ENCODE assay signal across 27 mouse cellular contexts in genomic region chr2:179931741-179932140, GRCm38 (mm10). TPM values are rescaled to one million over a fixed set of nuclear protein-coding genes. Genes with fewer than 3 reads are reported as not detected.
DNase-seq lines count a peak whose midpoint lies in the region; ATAC-seq and TF ChIP-seq lines count a peak whose summit lies in the region.
"Had no signal": no experiment of that assay in that cellular context is flagged by ENCODE, and none has a peak within 500 bp of the region (broad histone marks: within the 10 kb centered on the region; RNA-seq: fewer than 3 reads in every experiment).

No protein-coding gene starts in this region.

- peaks cover 71% of the 10 kb centered on the region for H3K36me3 ChIP-seq in kidney, embryonic 15.5 days

- no peaks in the 10 kb centered on the region for H3K27me3 ChIP-seq in kidney, embryonic 15.5 days
- H3K27me3 ChIP-seq: embryonic facial prominence, embryonic 13.5 days; heart, embryonic 13.5 days; intestine, embryonic 15.5 days; stomach, embryonic 15.5 days had no signal

- no peak for TF ChIP-seq CTCF in brain, embryonic 14.5 days (IDR thresholded peaks at IDR 0.05; ENCODE audit: borderline replicate concordance, extremely low read depth, insufficient read depth, insufficient read length)

- H3K9ac ChIP-seq in kidney, embryonic 15.5 days: no peak overlapping the region
- H3K9ac ChIP-seq: embryonic facial prominence, embryonic 13.5 days; forebrain, postnatal 0 days; heart, embryonic 13.5 days; intestine, embryonic 15.5 days; liver, embryonic 14.5 days; stomach, embryonic 15.5 days had no signal

- no peak for TF ChIP-seq POLR2A in brain, embryonic 14.5 days (IDR thresholded peaks at IDR 0.05; ENCODE audit: borderline replicate concordance, extremely low read depth, insufficient read depth, insufficient read length, poor library complexity, severe bottlenecking)

- peak; percentile 52 to 64 for DNase-seq in cerebellum, postnatal 10 days
- DNase-seq in cerebellum, adult 8-10 months: no peak
- DNase-seq in gastrocnemius, postnatal 14 days: peak; percentile 36
- no peak for DNase-seq in gastrocnemius, adult 8-10 months (ENCODE audit: low spot score in 2 of 2)
- no peak for DNase-seq in kidney, adult 9 months
- DNase-seq in brain, embryonic 14.5 days (ENCODE audit: low read depth): peak; percentile 3
- DNase-seq in lung, postnatal 10 days: no peak
- DNase-seq: adrenal gland, postnatal 14 days; forebrain, postnatal 0 days; heart, postnatal 10 days; kidney, adult 2 months; kidney, postnatal 25 days; liver; lung, adult 2 months; lung, postnatal 14 days; midbrain, embryonic 14.5 days; right cerebral cortex, postnatal 25 days had no signal

- H3K4me1 ChIP-seq in kidney, embryonic 15.5 days: peaks cover 7% of the 10 kb centered on the region; the same call in 1 of the 2 replicates
- H3K4me1 ChIP-seq: embryonic facial prominence, embryonic 13.5 days; intestine, embryonic 15.5 days; stomach, embryonic 15.5 days had no signal

- H3K4me2 ChIP-seq in kidney, embryonic 15.5 days: no peak overlapping the region
- H3K4me2 ChIP-seq: embryonic facial prominence, embryonic 13.5 days; heart, embryonic 13.5 days; intestine, embryonic 15.5 days; stomach, embryonic 15.5 days had no signal

- ATAC-seq in kidney, embryonic 15.5 days (replicated peaks; ENCODE audit: low FRiP score): 0 out of 2 replicates have a peak, but pooled peaks have one; percentile 8
- ATAC-seq: CD4-positive, CD25-positive, alpha-beta regulatory T cell, adult 4 months; forebrain, postnatal 0 days; hindbrain, postnatal 0 days; intestine, embryonic 15.5 days had no signal

- H3K4me3 ChIP-seq in kidney, embryonic 15.5 days (replicated peaks): no peak overlapping the region
- H3K4me3 ChIP-seq: embryonic facial prominence, embryonic 13.5 days; forebrain, embryonic 10.5 days; heart, embryonic 13.5 days; hindbrain, embryonic 10.5 days; intestine, embryonic 15.5 days; stomach, embryonic 15.5 days had no signal

- WGBS in kidney, embryonic 15.5 days: 86% methylated on average over 16 of the region's 16 CpGs

- H3K27ac ChIP-seq in kidney, embryonic 15.5 days: no peak overlapping the region
- H3K27ac ChIP-seq: embryonic facial prominence, embryonic 13.5 days; forebrain, embryonic 10.5 days; heart, embryonic 13.5 days; hindbrain, embryonic 10.5 days; hindbrain, postnatal 0 days; intestine, embryonic 15.5 days; liver, embryonic 14.5 days; stomach, embryonic 15.5 days had no signal

- no peaks in the 10 kb centered on the region for H3K9me3 ChIP-seq in kidney, embryonic 15.5 days (replicated peaks)
- H3K9me3 ChIP-seq: embryonic facial prominence, embryonic 13.5 days; forebrain, embryonic 10.5 days; heart, embryonic 13.5 days; hindbrain, embryonic 10.5 days; intestine, embryonic 15.5 days; stomach, embryonic 15.5 days had no signal

- intact Hi-C loops in gastrocnemius, postnatal 14 days (cut with DNase I; ENCODE audit: low total_unique reads): loop anchor here (5.0 kb wide), 1 partner anchor 36 kb away; no protein-coding TSS in a partner anchor

RNA-seq across cellular contexts. Expression of gene Taf4, which starts 44.7 kb away (rescaled TPM):
- total RNA-seq in gastrocnemius, postnatal 14 days (2021): 1 to 10 TPM; 7.6 to 7.7 TPM
- total RNA-seq in gastrocnemius, adult 8-10 months (2022): 1 to 10 TPM; 7.2 to 9.6 (median 8.8) TPM
- polyA plus RNA-seq in kidney, embryonic 15.5 days (2015; fragmentation: Nextera tagmentation; extraction: Ambion mirVana): 3.5 and 3.9 TPM in 2 replicates
- 15.7 and 20.8 TPM in 2 replicates for polyA plus RNA-seq in brain, embryonic 14.5 days (2012; rRNA removed)

Comparison
In these comparisons a context has a peak if more than half of its experiments do, and no peak if none do; other contexts are left out.
1. DNase-seq: peak in cerebellum, postnatal 10 days (2 of 2), gastrocnemius, postnatal 14 days (single experiment) and brain, embryonic 14.5 days (single experiment); none in cerebellum, adult 8-10 months (single experiment), gastrocnemius, adult 8-10 months (0 of 2), kidney, adult 9 months (single experiment) and lung, postnatal 10 days (single experiment).